Mouse (Mus musculus) thymus, postnatal 25 days (tissue): Measurements from ENCODE around the gene Elfn1.

ENCODE experiments used
- DNase-seq: peaks from one replicate; pipeline ENCODE4 v3.0.0; 2022

Elfn1 gene

GRCm38 (mm10) chr5:139912121-139912771 lies 4.5 kb downstream of the Elfn1 start:
- DNase-seq = no peak

- no peak for DNase-seq
These were observed 13.9 kb downstream of the Elfn1 start for GRCm38 (mm10) chr5:139921666-139922065.

- DNase-seq = no peak
These were observed 16.1 kb downstream of the Elfn1 start for GRCm38 (mm10) chr5:139923867-139924266.

GRCm38 (mm10) chr5:139930102-139930501 lies 22.4 kb downstream of the Elfn1 start:
- DNase-seq = no peak

- DNase-seq = peak; percentile 59
These were observed 23.2 kb downstream of the Elfn1 start for GRCm38 (mm10) chr5:139930927-139931351.

GRCm38 (mm10) chr5:139931947-139932540 lies 24.3 kb downstream of the Elfn1 start:
- DNase-seq = peak; percentile 55

GRCm38 (mm10) chr5:139932595-139933271 lies 25.0 kb downstream of the Elfn1 start:
- peak; percentile 71 for DNase-seq

GRCm38 (mm10) chr5:139933476-139933875 lies 25.7 kb downstream of the Elfn1 start:
- DNase-seq = peak; percentile 63

- no peak for DNase-seq
These were observed 28.7 kb downstream of the Elfn1 start for GRCm38 (mm10) chr5:139936431-139936830.

- no peak for DNase-seq
These were observed 37.0 kb downstream of the Elfn1 start for GRCm38 (mm10) chr5:139944697-139945096.

- no peak for DNase-seq
These were observed 38.1 kb downstream of the Elfn1 start for GRCm38 (mm10) chr5:139945715-139946364.

GRCm38 (mm10) chr5:139947446-139947845 lies 39.7 kb downstream of the Elfn1 start:
- DNase-seq = peak; percentile 23

- DNase-seq = no peak
These were observed 40.8 kb downstream of the Elfn1 start for GRCm38 (mm10) chr5:139948552-139948951.

GRCm38 (mm10) chr5:139949363-139949762 lies 41.6 kb downstream of the Elfn1 start:
- DNase-seq = no peak

GRCm38 (mm10) chr5:139949975-139950578 lies 42.3 kb downstream of the Elfn1 start:
- DNase-seq = no peak

GRCm38 (mm10) chr5:139956859-139957258 lies 49.1 kb downstream of the Elfn1 start:
- DNase-seq = peak; percentile 30

GRCm38 (mm10) chr5:139959741-139960140 lies 52.0 kb downstream of the Elfn1 start:
- no peak for DNase-seq

- no peak for DNase-seq
These were observed 56.6 kb downstream of the Elfn1 start for GRCm38 (mm10) chr5:139964391-139964790.

GRCm38 (mm10) chr5:139965596-139965995 lies 57.9 kb downstream of the Elfn1 start:
- DNase-seq = no peak

- DNase-seq = no peak
These were observed 61.6 kb downstream of the Elfn1 start for GRCm38 (mm10) chr5:139969151-139969948.

- peak; percentile 25 for DNase-seq
These were observed 62.5 kb downstream of the Elfn1 start for GRCm38 (mm10) chr5:139970186-139970631.

GRCm38 (mm10) chr5:139976584-139976983 lies 68.8 kb downstream of the Elfn1 start:
- DNase-seq = no peak
